Mouse (Mus musculus) G1E-ER4 (cell line): ENCODE results near the gene Olfr654. TPM values are rescaled to one million over a fixed set of nuclear protein-coding genes. Genes with fewer than 3 reads are reported as not detected.

Experiments
- GATA1 ChIP-seq: IDR thresholded peaks from one replicate; pipeline ENCODE4 v1.8.0; 2012; ENCODE audit warnings: low read length, inconsistent platforms
- polyA plus RNA-seq: library from polyadenylated mRNA; stranded (reverse); fragments of >175 nt; gene quantifications from 2 replicates; pipeline ENCODE4 v1.2.3, GENCODE M21; 2012

Gene Olfr654
- polyA plus RNA-seq, result not detected in 2 replicates

GRCm38 (mm10) chr7:104586725-104587124, at the start of gene Olfr654:
Gene Olfr654 (plus strand): TSS chr7:104587025.
- no peak for TF ChIP-seq GATA1

- TF ChIP-seq GATA1, result no peak
These were observed 37.0 kb upstream of the Olfr654 start, which contains the start of gene Olfr651 for GRCm38 (mm10) chr7:104549833-104550232. Gene Olfr651 (plus strand): TSS chr7:104550133.

GRCm38 (mm10) chr7:104552700-104553099, 34.1 kb upstream of the Olfr654 start:
- no peak for TF ChIP-seq GATA1

- no peak for TF ChIP-seq GATA1
These were observed 26.2 kb upstream of the Olfr654 start, which contains the start of gene Olfr652 for GRCm38 (mm10) chr7:104560601-104561000. Gene Olfr652 (plus strand): TSS chr7:104560901.

- TF ChIP-seq GATA1, result no peak
These were observed 9.8 kb upstream of the Olfr654 start, which contains the start of gene Olfr653 for GRCm38 (mm10) chr7:104577014-104577413. Gene Olfr653 (plus strand): TSS chr7:104577314.

GRCm38 (mm10) chr7:104580846-104581245, 6.0 kb upstream of the Olfr654 start:
- no peak for TF ChIP-seq GATA1

GRCm38 (mm10) chr7:104581429-104581828, 5.4 kb upstream of the Olfr654 start:
- no peak for TF ChIP-seq GATA1

- TF ChIP-seq GATA1, result no peak
These were observed 1.4 kb downstream of the Olfr654 start for GRCm38 (mm10) chr7:104588274-104588673.

- TF ChIP-seq GATA1, result no peak
These were observed 14.9 kb downstream of the Olfr654 start, which contains the start of gene Olfr655 for GRCm38 (mm10) chr7:104601679-104602078. Gene Olfr655 (minus strand): TSS chr7:104601779.

- TF ChIP-seq GATA1, result no peak
These were observed 16.3 kb downstream of the Olfr654 start for GRCm38 (mm10) chr7:104603173-104603572.

GRCm38 (mm10) chr7:104604727-104605126, 17.9 kb downstream of the Olfr654 start:
- no peak for TF ChIP-seq GATA1

- no peak for TF ChIP-seq GATA1
These were observed 26.8 kb downstream of the Olfr654 start, which contains the start of gene Olfr656 for GRCm38 (mm10) chr7:104613655-104614054. Gene Olfr656 (plus strand): TSS chr7:104613955.

- TF ChIP-seq GATA1, result no peak
These were observed 37.7 kb downstream of the Olfr654 start, which contains the start of gene Olfr657 for GRCm38 (mm10) chr7:104624494-104624893. Gene Olfr657 (plus strand): TSS chr7:104624794.

Other genes with a start within 250 kb of the Olfr654 start
- 1.2 and 1.5 TPM in 2 replicates for gene Trim12c, start 233.7 kb upstream of the Olfr654 start, polyA plus RNA-seq
- not detected in 2 replicates for gene Trim30b, start 217.1 kb upstream of the Olfr654 start, polyA plus RNA-seq
- gene Trim30c, start 186.2 kb upstream of the Olfr654 start, polyA plus RNA-seq, result not detected in 2 replicates
- gene Trim30a, start 121.8 kb upstream of the Olfr654 start, polyA plus RNA-seq, result not detected in 2 replicates
- not detected in 2 replicates for gene Trim30d, start 79.2 kb upstream of the Olfr654 start, polyA plus RNA-seq
- not detected in 2 replicates for gene Olfr651, start 36.9 kb upstream of the Olfr654 start, polyA plus RNA-seq
- not detected in 2 replicates for gene Olfr652, start 26.1 kb upstream of the Olfr654 start, polyA plus RNA-seq
- gene Olfr653, start 9.7 kb upstream of the Olfr654 start, polyA plus RNA-seq, result not detected in 2 replicates
- not detected in 2 replicates for gene Olfr655, start 14.8 kb downstream of the Olfr654 start, polyA plus RNA-seq
- not detected in 2 replicates for gene Olfr656, start 26.9 kb downstream of the Olfr654 start, polyA plus RNA-seq
- gene Olfr657, start 37.8 kb downstream of the Olfr654 start, polyA plus RNA-seq, result not detected in 2 replicates
- not detected in 2 replicates for gene Olfr658, start 60.3 kb downstream of the Olfr654 start, polyA plus RNA-seq
- not detected in 2 replicates for gene Olfr659, start 79.7 kb downstream of the Olfr654 start, polyA plus RNA-seq
- gene Olfr661, start 99.5 kb downstream of the Olfr654 start, polyA plus RNA-seq, result not detected in 2 replicates
- gene Usp17le, start 190.4 kb downstream of the Olfr654 start, polyA plus RNA-seq, result not detected in 2 replicates